Mouse (Mus musculus) brain, embryonic 14.5 days (tissue): ENCODE measurements around the gene Dab1.

Experiments
- CTCF ChIP-seq: fragments of 200-500 bp; IDR thresholded peaks from 2 replicates; pipeline ENCODE4 v1.5.1; 2012; ENCODE audit warnings: inconsistent platforms, mild to moderate bottlenecking, moderate library complexity, borderline replicate concordance; ENCODE audit not compliant: insufficient read depth, insufficient read length; ENCODE audit errors: extremely low read depth
- POLR2A ChIP-seq: fragments of 200-500 bp; IDR thresholded peaks from 2 replicates; pipeline ENCODE4 v1.6.1; 2012; ENCODE audit warnings: mild to moderate bottlenecking, inconsistent platforms, borderline replicate concordance; ENCODE audit not compliant: poor library complexity, insufficient read depth, insufficient read length, severe bottlenecking; ENCODE audit errors: extremely low read depth

DNA sequence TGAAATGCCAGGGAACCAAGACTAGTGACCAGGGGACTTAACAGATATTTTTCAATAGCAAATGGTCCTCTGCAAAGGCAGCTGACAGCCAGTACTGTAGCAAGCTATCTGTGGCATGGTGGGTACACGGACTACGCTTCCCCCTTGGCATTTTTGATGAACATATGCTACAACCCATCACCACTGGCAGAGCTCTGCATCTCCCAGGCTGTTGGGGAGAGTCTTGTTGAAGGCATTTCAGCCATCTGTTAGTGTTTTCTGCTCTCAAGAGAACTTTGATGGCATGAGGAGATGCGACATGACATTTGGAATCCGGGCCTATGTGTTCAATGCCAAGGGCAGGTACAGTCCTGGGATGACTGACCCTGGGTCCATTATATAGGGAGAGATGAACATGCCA lies 443.2 kb downstream of the Dab1 start:
- TF ChIP-seq CTCF (no peak), POLR2A (no peak)
